20 mouse cellular contexts compared by ENCODE assay signal in genomic region chr7:40737496-40737895, GRCm38 (mm10).
DNase-seq lines count a peak whose midpoint lies in the region; ATAC-seq and TF ChIP-seq lines count a peak whose summit lies in the region.
"Had no signal": no experiment of that assay in that cellular context is flagged by ENCODE, and none has a peak within 500 bp of the region (broad histone marks: within the 10 kb centered on the region; RNA-seq: fewer than 3 reads in every experiment).

No protein-coding gene starts in this region.

- no peak overlapping the region for H3K9ac ChIP-seq in hindbrain, postnatal 0 days (replicated peaks; ENCODE audit: low read length)
- H3K9ac ChIP-seq: liver, embryonic 15.5 days; midbrain, embryonic 12.5 days had no signal

- H3K36me3 ChIP-seq in hindbrain, postnatal 0 days (ENCODE audit: insufficient read depth, low read length) = no peaks in the 10 kb centered on the region
- H3K36me3 ChIP-seq: hindbrain, embryonic 10.5 days; liver, embryonic 15.5 days; midbrain, embryonic 12.5 days had no signal

- H3K9me3 ChIP-seq in hindbrain, postnatal 0 days (ENCODE audit: low read length) = no peaks in the 10 kb centered on the region
- H3K9me3 ChIP-seq: hindbrain, embryonic 10.5 days; liver, embryonic 15.5 days; midbrain, embryonic 12.5 days had no signal

- no peak overlapping the region for H3K27ac ChIP-seq in hindbrain, postnatal 0 days
- H3K27ac ChIP-seq: hindbrain, embryonic 10.5 days; layer of hippocampus, adult 2 months; liver, embryonic 15.5 days; midbrain, embryonic 12.5 days had no signal

- 60% methylated on average over 7 of the region's 7 CpGs for WGBS in hindbrain, postnatal 0 days

- TF ChIP-seq CTCF in hindbrain, postnatal 0 days (IDR thresholded peaks at IDR 0.05; ENCODE audit: low read depth) = no peak

- no peak overlapping the region for H3K4me3 ChIP-seq in hindbrain, postnatal 0 days (ENCODE audit: low read length)
- H3K4me3 ChIP-seq: hindbrain, embryonic 10.5 days; layer of hippocampus, adult 2 months; liver, embryonic 15.5 days; midbrain, embryonic 12.5 days had no signal

- H3K27me3 ChIP-seq in hindbrain, postnatal 0 days (ENCODE audit: insufficient read depth, low read length) = no peaks in the 10 kb centered on the region
- H3K27me3 ChIP-seq: liver, embryonic 15.5 days; midbrain, embryonic 12.5 days had no signal

- peak; percentile 6 to 40 for DNase-seq in left cerebral cortex, adult 18-20 months (ENCODE audit: low spot score in 2 of 2)
- DNase-seq in left cerebral cortex, adult 11 months (ENCODE audit: low spot score) = no peak
- peak; percentile 66 for DNase-seq in brain, adult 2 months (ENCODE audit: low read depth, low spot score)
- DNase-seq in frontal cortex, adult 2 months (ENCODE audit: extremely low spot score in 1 of 2, low spot score in 1 of 2) = peak; percentile 19 to 61
- peak; percentile 43 for DNase-seq in right cerebral cortex, adult 18-20 months
- no peak for DNase-seq in cerebellum, adult 9-11 months
- DNase-seq in hindbrain, postnatal 0 days (ENCODE audit: low spot score) = no peak
- DNase-seq in urinary bladder, adult 18-20 months (ENCODE audit: low spot score in 2 of 2) = no peak
- DNase-seq: adrenal gland, postnatal 36 days; B cell, adult 2 months; cerebellum, adult 8-10 months; gastrocnemius, postnatal 36 days; kidney, adult 18-20 months; kidney, postnatal 10 days; layer of hippocampus, postnatal 36 days; thymus, postnatal 14 days had no signal

- H3K4me2 ChIP-seq in hindbrain, postnatal 0 days (ENCODE audit: low read depth, low read length) = no peak overlapping the region
- H3K4me2 ChIP-seq: liver, embryonic 15.5 days; midbrain, embryonic 12.5 days had no signal

- no peak for ATAC-seq in hindbrain, postnatal 0 days

- H3K4me1 ChIP-seq in hindbrain, postnatal 0 days (ENCODE audit: insufficient read depth, low read length) = no peaks in the 10 kb centered on the region
- H3K4me1 ChIP-seq: hindbrain, embryonic 10.5 days; liver, embryonic 15.5 days; midbrain, embryonic 12.5 days had no signal

Comparison
In these comparisons a context has a peak if more than half of its experiments do, and no peak if none do; other contexts are left out.
1. DNase-seq: peak in left cerebral cortex, adult 18-20 months (2 of 2), brain, adult 2 months (single experiment), frontal cortex, adult 2 months (2 of 2) and right cerebral cortex, adult 18-20 months (single experiment); none in left cerebral cortex, adult 11 months (single experiment), cerebellum, adult 9-11 months (single experiment), hindbrain, postnatal 0 days (single experiment) and urinary bladder, adult 18-20 months (0 of 2).